8 mouse cellular contexts compared by ENCODE assay signal in the genomic region with DNA sequence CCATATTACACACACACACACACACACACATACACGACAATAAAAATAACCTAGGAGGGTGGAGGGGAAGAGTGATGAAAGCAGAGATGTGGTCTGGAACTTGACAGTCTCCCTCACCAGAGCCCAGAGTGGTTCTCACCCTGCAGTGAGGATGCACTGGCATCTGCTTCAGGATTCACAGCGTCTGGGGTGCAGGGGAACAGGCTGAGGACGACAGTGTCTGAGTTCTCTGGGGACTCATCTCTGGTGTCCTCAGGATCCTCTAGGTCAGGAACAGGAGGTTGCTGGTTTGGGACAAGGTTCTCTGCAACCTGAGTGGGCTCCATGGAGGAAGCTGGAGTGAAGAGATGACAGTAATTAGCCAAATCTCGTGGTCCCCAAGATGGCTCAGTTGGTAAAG. TPM values are rescaled to one million over a fixed set of nuclear protein-coding genes. Genes with fewer than 3 reads are reported as not detected.
DNase-seq lines count a peak whose midpoint lies in the region; ATAC-seq lines count a peak whose summit lies in the region.
"Had no signal": no experiment of that assay in that cellular context is flagged by ENCODE, and none has a peak within 500 bp of the region (broad histone marks: within the 10 kb centered on the region; RNA-seq: fewer than 3 reads in every experiment).

No protein-coding gene starts in this region.

- peak overlapping the region; percentile 74 for H3K4me3 ChIP-seq in lung, embryonic 15.5 days
- peak overlapping the region; percentile 75 for H3K4me3 ChIP-seq in forebrain, embryonic 15.5 days
- peak overlapping the region; percentile 86 for H3K4me3 ChIP-seq in limb, embryonic 15.5 days
- H3K4me3 ChIP-seq in stomach, embryonic 15.5 days (replicated peaks) = no peak overlapping the region; the same call in 1 of the 2 replicates

- DNase-seq in lung, postnatal 36 days = no peak
- DNase-seq in layer of hippocampus, postnatal 25 days (ENCODE audit: extremely low spot score in 1 of 2, low spot score in 1 of 2) = no peak
- DNase-seq in c-Kit-positive CD71-positive TER-119-positive erythroid progenitor cells, embryonic 14.5 days (ENCODE audit: low spot score) = no peak
- DNase-seq: right cerebral cortex, postnatal 25 days had no signal

- no peak for ATAC-seq in lung, embryonic 15.5 days (ENCODE audit: borderline replicate concordance, extremely low read depth, low FRiP score, low TSS enrichment)
- ATAC-seq in forebrain, embryonic 15.5 days (replicated peaks) = no peak
- no peak for ATAC-seq in limb, embryonic 15.5 days (ENCODE audit: insufficient number of reproducible peaks, low FRiP score, low TSS enrichment, low read depth)
- ATAC-seq in stomach, embryonic 15.5 days (ENCODE audit: insufficient read depth, low FRiP score, low read depth) = no peak

- peak overlapping the region; percentile 60 for H3K4me2 ChIP-seq in lung, embryonic 15.5 days
- H3K4me2 ChIP-seq in forebrain, embryonic 15.5 days (replicated peaks) = peak overlapping the region; percentile 54
- peak overlapping the region; percentile 57 for H3K4me2 ChIP-seq in limb, embryonic 15.5 days
- peak overlapping the region; percentile 64 for H3K4me2 ChIP-seq in stomach, embryonic 15.5 days

- peak overlapping the region; percentile 61 for H3K9ac ChIP-seq in lung, embryonic 15.5 days
- no peak overlapping the region for H3K9ac ChIP-seq in forebrain, embryonic 15.5 days (replicated peaks)
- no peak overlapping the region for H3K9ac ChIP-seq in limb, embryonic 15.5 days
- no peak overlapping the region for H3K9ac ChIP-seq in stomach, embryonic 15.5 days

- no peaks in the 10 kb centered on the region for H3K9me3 ChIP-seq in lung, embryonic 15.5 days
- H3K9me3 ChIP-seq in forebrain, embryonic 15.5 days = no peaks in the 10 kb centered on the region
- no peaks in the 10 kb centered on the region for H3K9me3 ChIP-seq in limb, embryonic 15.5 days
- no peaks in the 10 kb centered on the region for H3K9me3 ChIP-seq in stomach, embryonic 15.5 days

- WGBS in lung, embryonic 15.5 days = 73% methylated on average over 4 of the region's 4 CpGs
- 79% methylated on average over 4 of the region's 4 CpGs for WGBS in forebrain, embryonic 15.5 days
- WGBS in limb, embryonic 15.5 days = 72% methylated on average over 4 of the region's 4 CpGs
- 76% methylated on average over 4 of the region's 4 CpGs for WGBS in stomach, embryonic 15.5 days

- no peak overlapping the region for H3K27ac ChIP-seq in lung, embryonic 15.5 days
- H3K27ac ChIP-seq in forebrain, embryonic 15.5 days (replicated peaks) = no peak overlapping the region
- H3K27ac ChIP-seq in limb, embryonic 15.5 days = no peak overlapping the region
- H3K27ac ChIP-seq in stomach, embryonic 15.5 days = no peak overlapping the region

- peaks cover 37% of the 10 kb centered on the region for H3K36me3 ChIP-seq in lung, embryonic 15.5 days
- peaks cover 22% of the 10 kb centered on the region for H3K36me3 ChIP-seq in forebrain, embryonic 15.5 days
- H3K36me3 ChIP-seq in limb, embryonic 15.5 days = peaks cover 44% of the 10 kb centered on the region
- H3K36me3 ChIP-seq in stomach, embryonic 15.5 days = peaks cover 32% of the 10 kb centered on the region

- H3K27me3 ChIP-seq in lung, embryonic 15.5 days = no peaks in the 10 kb centered on the region
- no peaks in the 10 kb centered on the region for H3K27me3 ChIP-seq in forebrain, embryonic 15.5 days
- no peaks in the 10 kb centered on the region for H3K27me3 ChIP-seq in limb, embryonic 15.5 days
- no peaks in the 10 kb centered on the region for H3K27me3 ChIP-seq in stomach, embryonic 15.5 days (replicated peaks)

- peaks cover 19% of the 10 kb centered on the region for H3K4me1 ChIP-seq in lung, embryonic 15.5 days
- peaks cover 23% of the 10 kb centered on the region for H3K4me1 ChIP-seq in forebrain, embryonic 15.5 days
- peaks cover 24% of the 10 kb centered on the region for H3K4me1 ChIP-seq in limb, embryonic 15.5 days
- peaks cover 16% of the 10 kb centered on the region for H3K4me1 ChIP-seq in stomach, embryonic 15.5 days

RNA-seq across cellular contexts. Expression of a gene that starts 1.1 kb away (rescaled TPM):
- 20.3 TPM in 2 replicates for polyA plus RNA-seq in lung, embryonic 15.5 days (2015; fragmentation: Nextera tagmentation; extraction: Ambion mirVana)
- polyA plus RNA-seq in forebrain, embryonic 15.5 days (2015; fragmentation: Nextera tagmentation; extraction: Ambion mirVana) = 11.5 and 13.4 TPM in 2 replicates
- 20.2 and 20.9 TPM in 2 replicates for polyA plus RNA-seq in limb, embryonic 15.5 days (2015; fragmentation: Nextera tagmentation; extraction: Ambion mirVana)
- polyA plus RNA-seq in stomach, embryonic 15.5 days (2015; fragmentation: Nextera tagmentation; extraction: Ambion mirVana) = 14.4 and 14.8 TPM in 2 replicates
- total RNA-seq in layer of hippocampus, postnatal 25 days (2021) = 10 to 100 TPM; 11.8 to 12.0 TPM

RNA-seq across cellular contexts. Expression of a gene that starts 1.4 kb away (rescaled TPM):
- 44.9 and 45.7 TPM in 2 replicates for polyA plus RNA-seq in lung, embryonic 15.5 days (2015; fragmentation: Nextera tagmentation; extraction: Ambion mirVana)
- polyA plus RNA-seq in forebrain, embryonic 15.5 days (2015; fragmentation: Nextera tagmentation; extraction: Ambion mirVana) = 48.4 and 50.3 TPM in 2 replicates
- 54.1 and 55.2 TPM in 2 replicates for polyA plus RNA-seq in limb, embryonic 15.5 days (2015; fragmentation: Nextera tagmentation; extraction: Ambion mirVana)
- 42.6 and 43.2 TPM in 2 replicates for polyA plus RNA-seq in stomach, embryonic 15.5 days (2015; fragmentation: Nextera tagmentation; extraction: Ambion mirVana)
- 10 to 100 TPM; 47.0 to 47.5 TPM for total RNA-seq in layer of hippocampus, postnatal 25 days (2021)

RNA-seq across cellular contexts. Expression of a gene that starts 1.6 kb away (rescaled TPM):
- 0.21 and 0.22 TPM in 2 replicates for polyA plus RNA-seq in lung, embryonic 15.5 days (2015; fragmentation: Nextera tagmentation; extraction: Ambion mirVana)
- polyA plus RNA-seq in forebrain, embryonic 15.5 days (2015; fragmentation: Nextera tagmentation; extraction: Ambion mirVana) = 0.22 and 0.23 TPM in 2 replicates
- polyA plus RNA-seq in limb, embryonic 15.5 days (2015; fragmentation: Nextera tagmentation; extraction: Ambion mirVana) = 0.19 and 0.48 TPM in 2 replicates
- polyA plus RNA-seq in stomach, embryonic 15.5 days (2015; fragmentation: Nextera tagmentation; extraction: Ambion mirVana) = 0.19 and 0.26 TPM in 2 replicates
- not detected for total RNA-seq in layer of hippocampus, postnatal 25 days (2021)

RNA-seq across cellular contexts. Expression of a gene that starts 6.8 kb away (rescaled TPM):
- 30.9 and 32.5 TPM in 2 replicates for polyA plus RNA-seq in lung, embryonic 15.5 days (2015; fragmentation: Nextera tagmentation; extraction: Ambion mirVana)
- 43.0 and 43.3 TPM in 2 replicates for polyA plus RNA-seq in forebrain, embryonic 15.5 days (2015; fragmentation: Nextera tagmentation; extraction: Ambion mirVana)
- 31.2 and 33.3 TPM in 2 replicates for polyA plus RNA-seq in limb, embryonic 15.5 days (2015; fragmentation: Nextera tagmentation; extraction: Ambion mirVana)
- polyA plus RNA-seq in stomach, embryonic 15.5 days (2015; fragmentation: Nextera tagmentation; extraction: Ambion mirVana) = 38.2 and 39.4 TPM in 2 replicates
- total RNA-seq in layer of hippocampus, postnatal 25 days (2021) = 10 to 100 TPM; 25.5 to 29.8 TPM

RNA-seq across cellular contexts. Expression of a gene that starts 17.2 kb away (rescaled TPM):
- 0.22 and 0.23 TPM in 2 replicates for polyA plus RNA-seq in lung, embryonic 15.5 days (2015; fragmentation: Nextera tagmentation; extraction: Ambion mirVana)
- polyA plus RNA-seq in forebrain, embryonic 15.5 days (2015; fragmentation: Nextera tagmentation; extraction: Ambion mirVana) = 144 and 152 TPM in 2 replicates
- polyA plus RNA-seq in limb, embryonic 15.5 days (2015; fragmentation: Nextera tagmentation; extraction: Ambion mirVana) = 0.35 and 0.50 TPM in 2 replicates
- polyA plus RNA-seq in stomach, embryonic 15.5 days (2015; fragmentation: Nextera tagmentation; extraction: Ambion mirVana) = 1.8 TPM in 2 replicates
- 100 to 1,000 TPM; 188 to 207 TPM for total RNA-seq in layer of hippocampus, postnatal 25 days (2021)
